ENCODE assay signal across 9 mouse cellular contexts in the genomic region with DNA sequence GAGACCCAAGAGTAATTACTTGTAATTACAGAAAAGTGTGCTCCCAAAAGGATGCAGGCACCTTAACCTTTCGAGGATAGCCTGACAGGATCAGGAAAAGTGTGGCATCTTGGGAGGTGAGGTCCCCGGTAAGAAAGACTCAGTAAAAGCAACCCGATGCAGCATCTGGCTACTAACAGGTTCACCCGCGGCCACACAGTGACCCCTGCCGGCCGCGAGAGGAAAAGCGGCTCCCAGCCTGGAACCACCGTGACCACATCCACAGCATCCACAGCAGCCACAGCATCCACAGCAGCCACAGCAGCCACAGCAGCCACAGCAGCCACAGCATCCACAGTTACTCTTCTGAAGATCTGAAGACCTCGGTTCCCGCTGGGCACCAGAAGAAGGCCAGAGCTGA. TPM values are rescaled to one million over a fixed set of nuclear protein-coding genes. Genes with fewer than 3 reads are reported as not detected.
DNase-seq lines count a peak whose midpoint lies in the region; ATAC-seq and TF ChIP-seq lines count a peak whose summit lies in the region.
"Had no signal": no experiment of that assay in that cellular context is flagged by ENCODE, and none has a peak within 500 bp of the region (broad histone marks: within the 10 kb centered on the region; RNA-seq: fewer than 3 reads in every experiment).

No protein-coding gene starts in this region.

- 5% methylated on average over 12 of the region's 12 CpGs for WGBS in forebrain, postnatal 0 days
- 3% methylated on average over 12 of the region's 12 CpGs for WGBS in forebrain, embryonic 12.5 days

- no peak overlapping the region for H3K9ac ChIP-seq in forebrain, postnatal 0 days
- H3K9ac ChIP-seq in forebrain, embryonic 12.5 days: no peak overlapping the region

- no peak overlapping the region for H3K4me3 ChIP-seq in forebrain, postnatal 0 days (ENCODE audit: low read depth, low read length)
- no peak overlapping the region for H3K4me3 ChIP-seq in forebrain, embryonic 12.5 days (replicated peaks)

- TF ChIP-seq CTCF in forebrain, postnatal 0 days (IDR thresholded peaks at IDR 0.05; ENCODE audit: low read depth): peak; percentile 77

- peaks cover 28% of the 10 kb centered on the region for H3K27me3 ChIP-seq in forebrain, postnatal 0 days (ENCODE audit: insufficient read depth, low read length)
- H3K27me3 ChIP-seq in forebrain, embryonic 12.5 days: peaks cover 63% of the 10 kb centered on the region
- H3K27me3 ChIP-seq in splenic B cell, adult 2 months (ENCODE audit: control insufficient read depth, insufficient read depth, low read length, poor library complexity, severe bottlenecking): no peaks in the 10 kb centered on the region

- no peaks in the 10 kb centered on the region for H3K9me3 ChIP-seq in forebrain, postnatal 0 days (ENCODE audit: low read length)
- no peaks in the 10 kb centered on the region for H3K9me3 ChIP-seq in forebrain, embryonic 12.5 days

- H3K36me3 ChIP-seq in forebrain, postnatal 0 days (ENCODE audit: insufficient read depth): no peaks in the 10 kb centered on the region
- H3K36me3 ChIP-seq in forebrain, embryonic 12.5 days (replicated peaks): no peaks in the 10 kb centered on the region
- H3K36me3 ChIP-seq in splenic B cell, adult 2 months (ENCODE audit: control insufficient read depth, insufficient read depth, low read length, poor library complexity, severe bottlenecking): no peaks in the 10 kb centered on the region

- no peaks in the 10 kb centered on the region for H3K4me1 ChIP-seq in forebrain, postnatal 0 days (ENCODE audit: insufficient read depth)
- H3K4me1 ChIP-seq in forebrain, embryonic 12.5 days: no peaks in the 10 kb centered on the region

- H3K27ac ChIP-seq in forebrain, postnatal 0 days (ENCODE audit: low read depth, low read length): no peak overlapping the region
- H3K27ac ChIP-seq in forebrain, embryonic 12.5 days: no peak overlapping the region

- DNase-seq in forebrain, postnatal 0 days: peak; percentile 41
- DNase-seq in spleen, adult 12 weeks (ENCODE audit: low spot score): peak; percentile 2
- no peak for DNase-seq in spleen, postnatal 36 days (ENCODE audit: low spot score in 2 of 2)
- peak; percentile 17 to 21 for DNase-seq in cerebellum, postnatal 36 days
- peak; percentile 46 for DNase-seq in lung, postnatal 14 days
- DNase-seq in splenic B cell, adult 2 months (ENCODE audit: low read depth, low spot score): peak; percentile 63

- ATAC-seq in forebrain, postnatal 0 days: no peak
- ATAC-seq in forebrain, embryonic 12.5 days (ENCODE audit: low FRiP score): no peak
- peak; percentile 43 for ATAC-seq in inflammation-experienced regulatory T-cells, adult 6 months

- H3K4me2 ChIP-seq in forebrain, postnatal 0 days (ENCODE audit: low read depth): no peak overlapping the region
- no peak overlapping the region for H3K4me2 ChIP-seq in forebrain, embryonic 12.5 days

RNA-seq across cellular contexts. Expression of a gene that starts 36.4 kb away (rescaled TPM):
- total RNA-seq in forebrain, postnatal 0 days (2014; rRNA removed): not detected in 2 replicates
- polyA plus RNA-seq in forebrain, postnatal 0 days (2015; fragmentation: Nextera tagmentation; extraction: Ambion mirVana): not detected in 2 replicates
- not detected in 2 replicates for polyA plus RNA-seq in forebrain, embryonic 12.5 days (2016; fragmentation: Nextera tagmentation; extraction: Ambion mirVana)
- not detected for polyA plus RNA-seq in inflammation-experienced regulatory T-cells, adult 6 months (2017; shearing (Covaris generic))
- total RNA-seq: layer of hippocampus, adult 18-20 months had no signal

RNA-seq across cellular contexts. Expression of a gene that starts 40.8 kb away (rescaled TPM):
- not detected in 2 replicates for total RNA-seq in forebrain, postnatal 0 days (2014; rRNA removed)
- not detected in 2 replicates for polyA plus RNA-seq in forebrain, postnatal 0 days (2015; fragmentation: Nextera tagmentation; extraction: Ambion mirVana)
- not detected in 2 replicates for polyA plus RNA-seq in forebrain, embryonic 12.5 days (2016; fragmentation: Nextera tagmentation; extraction: Ambion mirVana)
- not detected for polyA plus RNA-seq in inflammation-experienced regulatory T-cells, adult 6 months (2017; shearing (Covaris generic))
- total RNA-seq: layer of hippocampus, adult 18-20 months had no signal

RNA-seq across cellular contexts. Expression of a gene that starts 46.8 kb away (rescaled TPM):
- total RNA-seq in forebrain, postnatal 0 days (2014; rRNA removed): not detected in 2 replicates
- not detected in 2 replicates for polyA plus RNA-seq in forebrain, postnatal 0 days (2015; fragmentation: Nextera tagmentation; extraction: Ambion mirVana)
- polyA plus RNA-seq in forebrain, embryonic 12.5 days (2016; fragmentation: Nextera tagmentation; extraction: Ambion mirVana): not detected in 2 replicates
- polyA plus RNA-seq in inflammation-experienced regulatory T-cells, adult 6 months (2017; shearing (Covaris generic)): not detected
- total RNA-seq: layer of hippocampus, adult 18-20 months had no signal

RNA-seq across cellular contexts. Expression of a gene that starts 51.5 kb away (rescaled TPM):
- not detected in 2 replicates for total RNA-seq in forebrain, postnatal 0 days (2014; rRNA removed)
- polyA plus RNA-seq in forebrain, postnatal 0 days (2015; fragmentation: Nextera tagmentation; extraction: Ambion mirVana): not detected in 2 replicates
- not detected in 2 replicates for polyA plus RNA-seq in forebrain, embryonic 12.5 days (2016; fragmentation: Nextera tagmentation; extraction: Ambion mirVana)
- polyA plus RNA-seq in inflammation-experienced regulatory T-cells, adult 6 months (2017; shearing (Covaris generic)): not detected
- total RNA-seq: layer of hippocampus, adult 18-20 months had no signal

RNA-seq across cellular contexts. Expression of a gene that starts 57.4 kb away (rescaled TPM):
- total RNA-seq in forebrain, postnatal 0 days (2014; rRNA removed): not detected in 2 replicates
- not detected in 2 replicates for polyA plus RNA-seq in forebrain, postnatal 0 days (2015; fragmentation: Nextera tagmentation; extraction: Ambion mirVana)
- not detected in 2 replicates for polyA plus RNA-seq in forebrain, embryonic 12.5 days (2016; fragmentation: Nextera tagmentation; extraction: Ambion mirVana)
- polyA plus RNA-seq in inflammation-experienced regulatory T-cells, adult 6 months (2017; shearing (Covaris generic)): not detected
- total RNA-seq: layer of hippocampus, adult 18-20 months had no signal

Comparison
In these comparisons a context has a peak if more than half of its experiments do, and no peak if none do; other contexts are left out.
1. DNase-seq: peak in forebrain, postnatal 0 days (single experiment), spleen, adult 12 weeks (single experiment), cerebellum, postnatal 36 days (2 of 2), lung, postnatal 14 days (single experiment) and splenic B cell, adult 2 months (single experiment); none in spleen, postnatal 36 days (0 of 2).